Mouse (Mus musculus) midbrain, embryonic 14.5 days (tissue): Measurements from ENCODE around the gene Serping1. TPM values are rescaled to one million over a fixed set of nuclear protein-coding genes. Genes with fewer than 3 reads are reported as not detected.

Experiments used
- ATAC-seq: fragments of 200-750 bp; cut with Nextera tagmentation; 2 replicates; pipeline ENCODE4 v1.8.0; 2017; ENCODE audit warnings: moderate number of reproducible peaks, moderate library complexity; ENCODE audit not compliant: low FRiP score, low TSS enrichment
- DNase-seq: peaks from one replicate; pipeline ENCODE4 v3.0.0-alpha.2; 2015
- H3K27ac ChIP-seq: fragments of 300-500 bp; sonication (generic); replicated peaks from 2 replicates; pipeline ENCODE4 v1.5.1; 2014; ENCODE audit warnings: mild to moderate bottlenecking, low read depth, low read length, moderate library complexity
- H3K27me3 ChIP-seq: fragments of 300-500 bp; sonication (generic); 2 replicates; pipeline ENCODE4 v1.6.1; 2014; ENCODE audit warnings: low read length, control low read depth, mixed read lengths; ENCODE audit not compliant: control insufficient read depth, insufficient read depth
- H3K36me3 ChIP-seq: fragments of 300-500 bp; sonication (generic); 2 replicates; pipeline ENCODE4 v1.6.1; 2014; ENCODE audit warnings: low read length, control low read depth; ENCODE audit not compliant: control insufficient read depth, insufficient read depth
- H3K4me1 ChIP-seq: fragments of 300-500 bp; sonication (generic); 2 replicates; pipeline ENCODE4 v1.6.1; 2014; ENCODE audit warnings: mild to moderate bottlenecking, antibody characterized with exemption, low read length, control low read depth; ENCODE audit not compliant: control insufficient read depth, insufficient read depth
- H3K4me2 ChIP-seq: fragments of 300-500 bp; sonication (generic); 2 replicates; pipeline ENCODE4 v1.6.1; 2014; ENCODE audit warnings: mild to moderate bottlenecking, low read length, moderate library complexity
- H3K4me3 ChIP-seq: fragments of 300-500 bp; sonication (generic); replicated peaks from 2 replicates; pipeline ENCODE4 v1.5.1; 2014; ENCODE audit warnings: low read depth, low read length
- H3K9ac ChIP-seq: fragments of 300-500 bp; sonication (generic); replicated peaks from 2 replicates; pipeline ENCODE4 v1.6.1; 2014; ENCODE audit warnings: mild to moderate bottlenecking, low read length, moderate library complexity
- H3K9me3 ChIP-seq: fragments of 300-500 bp; sonication (generic); 2 replicates; pipeline ENCODE4 v1.6.1; 2016; ENCODE audit warnings: low read length, control low read depth, mixed read lengths; ENCODE audit not compliant: control insufficient read depth
- WGBS: fragments of 180-500 bp; shearing (Covaris S2); extraction: QIAGEN DNeasy Blood & Tissue Kit; methylation state at CpG from one replicate; pipeline ENCODE4 v1.1.7; 2014; 5-methylcytosine and 5-hydroxymethylcytosine counted together
- microRNA counts: library from miRNA; unstranded; fragments of <30 nt; microRNA quantifications from one replicate; lab custom pipeline; 2016
- microRNA-seq: library from miRNA; unstranded; fragments of <30 nt; microRNA quantifications from one replicate; pipeline ENCODE4, GENCODE M21; 2016
- polyA plus RNA-seq: library from polyadenylated mRNA; unstranded; fragments of >200 nt; fragmentation: Nextera tagmentation; extraction: Ambion mirVana; gene quantifications from 2 replicates; pipeline ENCODE4 v1.2.1, GENCODE M21; 2014

Serping1 gene
- polyA plus RNA-seq, 1 experiment from 2014 or later = 33.6 TPM

GRCm38 (mm10) chr2:84721182-84721581 is 54.1 kb downstream of the Serping1 start:
- Histone ChIP-seq H3K9ac (no peak overlapping the region), H3K4me2 (no peak overlapping the region), H3K9me3 (no peaks in the 10 kb centered on the region), H3K4me3 (no peak overlapping the region), H3K36me3 (peaks cover 35% of the 10 kb centered on the region), H3K27me3 (no peaks in the 10 kb centered on the region), H3K27ac (no peak overlapping the region), H3K4me1 (peaks cover 14% of the 10 kb centered on the region)
- WGBS = 79% methylated on average over 3 of the region's 3 CpGs
- ATAC-seq = no peak
- DNase-seq = no peak

GRCm38 (mm10) chr2:84720718-84721117 is 54.5 kb downstream of the Serping1 start:
- Histone ChIP-seq H3K27ac (no peak overlapping the region), H3K9ac (no peak overlapping the region), H3K36me3 (peaks cover 34% of the 10 kb centered on the region), H3K4me1 (0 out of 2 replicates have a peak, but pooled peaks cover 11% of the 10 kb centered on the region), H3K4me3 (no peak overlapping the region), H3K27me3 (no peaks in the 10 kb centered on the region), H3K9me3 (no peaks in the 10 kb centered on the region), H3K4me2 (no peak overlapping the region)
- ATAC-seq (no peak), DNase-seq (no peak)
- 98% methylated on average over 2 of the region's 2 CpGs for WGBS

GRCm38 (mm10) chr2:84717357-84717756 is 57.9 kb downstream of the Serping1 start:
- ATAC-seq (no peak), DNase-seq (no peak)
- Histone ChIP-seq H3K4me1 (peaks cover 11% of the 10 kb centered on the region), H3K4me2 (no peak overlapping the region), H3K36me3 (peaks cover 7% of the 10 kb centered on the region), H3K27me3 (no peaks in the 10 kb centered on the region), H3K9me3 (no peaks in the 10 kb centered on the region), H3K9ac (no peak overlapping the region), H3K27ac (no peak overlapping the region), H3K4me3 (no peak overlapping the region)
- WGBS = 96% methylated on average over 4 of the region's 4 CpGs

- Histone ChIP-seq H3K27ac (no peak overlapping the region), H3K4me3 (peak overlapping the region; percentile 96), H3K4me1 (peaks cover 11% of the 10 kb centered on the region), H3K9ac (peak overlapping the region; percentile 52; the same call in 1 of the 2 replicates), H3K9me3 (no peaks in the 10 kb centered on the region), H3K4me2 (peak overlapping the region; percentile 86), H3K27me3 (no peaks in the 10 kb centered on the region), H3K36me3 (peaks cover 3% of the 10 kb centered on the region)
- no peak for ATAC-seq
- no peak for DNase-seq
- WGBS = 39% methylated on average over 9 of the region's 9 CpGs
Observed at GRCm38 (mm10) chr2:84716423-84717355, 58.6 kb downstream of the Serping1 start.

- Histone ChIP-seq H3K36me3 (peaks cover 5% of the 10 kb centered on the region), H3K4me1 (peaks cover 11% of the 10 kb centered on the region), H3K9ac (peak overlapping the region; percentile 93; the same call in 1 of the 2 replicates), H3K4me3 (peak overlapping the region; percentile 96), H3K4me2 (peak overlapping the region; percentile 86), H3K9me3 (no peaks in the 10 kb centered on the region), H3K27ac (peak overlapping the region; percentile 95), H3K27me3 (no peaks in the 10 kb centered on the region)
- peak; percentile 93 for DNase-seq
- WGBS = under 1% methylated on average over 33 of the region's 33 CpGs
- ATAC-seq = peak; percentile 94
Observed at GRCm38 (mm10) chr2:84715562-84716361, 59.5 kb downstream of the Serping1 start.

MicroRNAs encoded within 50 kb of the gene (microRNA counts, 519-probe panel; counts per million panel counts)
- microRNA mmu-miR-130a (lab: Ali Mortazavi, UCI) = 7,916 counts per million, percentile 97 among the panel's probes with 10 or more counts

Small RNA genes lying within 50 kb of the gene (microRNA-seq; reads per million reads assigned to microRNA genes)
- 39,635 reads per million, percentile 99 among the genes with 10 or more reads in this experiment for gene Mir130a

Other genes with a start within 250 kb of the Serping1 start
- 21.9 and 33.8 TPM in 2 replicates for gene Ctnnd1, start 124.7 kb downstream of the Serping1 start, polyA plus RNA-seq
- 0.37 and 0.53 TPM in 2 replicates for gene Btbd18, start 116.4 kb downstream of the Serping1 start, polyA plus RNA-seq
- 220 and 232 TPM in 2 replicates for gene Selenoh, start 104.7 kb downstream of the Serping1 start, polyA plus RNA-seq
- gene Gm28635, start 97.4 kb downstream of the Serping1 start, polyA plus RNA-seq = not detected in 2 replicates
- gene Med19, start 97.0 kb downstream of the Serping1 start, polyA plus RNA-seq = 55.4 and 56.5 TPM in 2 replicates
- gene Tmx2, start 96.3 kb downstream of the Serping1 start, polyA plus RNA-seq = 269 and 277 TPM in 2 replicates
- 21.5 and 21.8 TPM in 2 replicates for gene Zdhhc5, start 60.3 kb downstream of the Serping1 start, polyA plus RNA-seq
- 23.3 and 25.4 TPM in 2 replicates for gene Clp1, start 48.1 kb downstream of the Serping1 start, polyA plus RNA-seq
- gene Ypel4, start 41.4 kb downstream of the Serping1 start, polyA plus RNA-seq = 23.5 and 24.7 TPM in 2 replicates
- gene Gm19426, start 31.8 kb downstream of the Serping1 start, polyA plus RNA-seq = 2.0 and 3.3 TPM in 2 replicates
- 11.7 and 19.5 TPM in 2 replicates for gene Ube2l6, start 23.4 kb upstream of the Serping1 start, polyA plus RNA-seq
- not detected in 2 replicates for gene Smtnl1, start 47.2 kb upstream of the Serping1 start, polyA plus RNA-seq
- 58.6 and 80.6 TPM in 2 replicates for gene Timm10, start 51.6 kb upstream of the Serping1 start, polyA plus RNA-seq
- gene Slc43a1, start 63.4 kb upstream of the Serping1 start, polyA plus RNA-seq = 0.90 and 2.4 TPM in 2 replicates
- gene Rtn4rl2, start 111.3 kb upstream of the Serping1 start, polyA plus RNA-seq = 4.5 and 5.6 TPM in 2 replicates
- 1.7 and 4.2 TPM in 2 replicates for gene Slc43a3, start 161.1 kb upstream of the Serping1 start, polyA plus RNA-seq
- gene Prg2, start 205.0 kb upstream of the Serping1 start, polyA plus RNA-seq = not detected in 2 replicates
- not detected in 2 replicates for gene Prg3, start 212.8 kb upstream of the Serping1 start, polyA plus RNA-seq